Mouse (Mus musculus) bone marrow, adult 2 months (tissue): ENCODE data around the gene Bcr.

Experiments
- CTCF ChIP-seq: fragments of 200-500 bp; IDR thresholded peaks from 2 replicates; pipeline ENCODE4 v1.5.1; 2011; ENCODE audit warnings: low read length, control low read depth; ENCODE audit not compliant: control insufficient read depth, insufficient read depth
- POLR2A ChIP-seq: fragments of 200-500 bp; IDR thresholded peaks from 2 replicates; pipeline ENCODE4 v1.6.1; 2011; ENCODE audit warnings: low read depth, mild to moderate bottlenecking, control low read depth, low read length, borderline replicate concordance; ENCODE audit not compliant: control insufficient read depth

DNA sequence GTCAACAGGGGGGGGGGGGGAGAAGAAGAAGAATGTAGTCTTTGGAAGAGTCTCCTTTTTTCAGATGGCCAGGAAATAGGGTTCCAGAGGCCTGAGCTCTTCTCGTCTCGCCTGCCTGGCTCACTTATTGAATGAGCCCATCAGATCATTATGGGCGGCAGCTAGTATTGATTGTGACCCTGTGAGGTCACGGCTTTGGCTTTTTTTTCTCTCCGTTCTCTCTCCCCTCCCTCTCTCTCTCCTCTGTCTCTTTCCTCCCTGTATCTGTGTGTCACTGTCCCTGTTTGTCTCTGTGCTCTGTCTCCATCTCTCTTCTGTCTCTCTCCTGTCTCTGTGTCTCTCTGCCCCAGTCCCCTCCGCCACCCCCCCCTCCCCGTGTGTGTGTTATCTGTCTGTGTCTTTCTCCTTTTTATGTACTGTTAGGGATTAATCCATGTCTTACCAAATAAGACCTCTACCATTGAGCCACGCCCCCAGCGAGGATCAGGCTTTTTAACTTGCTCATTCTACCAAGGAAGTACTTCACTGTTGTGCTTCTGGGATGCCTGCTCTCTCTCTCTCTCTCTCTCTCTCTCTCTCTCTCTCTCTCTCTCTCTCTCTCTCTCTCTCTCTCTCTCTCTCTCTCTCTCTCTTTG, 1.5 kb upstream of the Bcr start:
- TF ChIP-seq CTCF (no peak), POLR2A (no peak)
